Mouse (Mus musculus): ENCODE results near the gene Zfp629.

DNA sequence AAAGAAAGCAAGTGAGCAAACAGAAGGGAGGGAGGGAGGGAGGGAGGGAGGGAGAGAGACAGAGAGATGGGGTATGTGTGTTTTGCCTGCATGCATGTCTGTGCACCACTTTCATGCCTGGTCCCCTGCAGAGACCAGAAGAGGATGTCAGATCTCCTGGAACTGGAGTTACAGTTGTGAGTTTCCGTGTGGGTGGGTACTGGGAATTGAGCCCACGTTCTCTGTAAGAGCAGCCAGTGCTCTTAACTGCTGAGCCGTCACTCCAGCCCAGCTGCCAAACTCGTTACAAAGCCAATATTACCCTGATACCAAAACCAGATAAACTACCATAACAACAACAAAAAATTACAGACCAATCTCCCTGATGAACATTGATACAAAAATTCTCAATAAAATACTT is 25.7 kb upstream of the Zfp629 start:
- TF ChIP-seq CTCF (IDR thresholded peaks at IDR 0.05; ENCODE audit: low read depth, low read length) (no peak), GATA1 (IDR thresholded peaks at IDR 0.05; ENCODE audit: borderline replicate concordance, low read length) (no peak), TAL1 (conservative IDR thresholded peaks at IDR 0.05; ENCODE audit: low read depth, low read length) (no peak)
